Mouse (Mus musculus) cerebellum, adult (tissue): ENCODE results near the gene Igdcc3.

Experiments
- ATAC-seq: cut with Nextera tagmentation; 2 replicates; pipeline ENCODE4 v1.9.2; 2017; ENCODE audit warnings: mild to moderate bottlenecking, moderate library complexity, mixed read lengths; ENCODE audit not compliant: insufficient number of reproducible peaks, low FRiP score, low TSS enrichment

The Igdcc3 gene

GRCm38 (mm10) chr9:65135126-65135525, 5.9 kb upstream of the Igdcc3 start:
- no peak for ATAC-seq

GRCm38 (mm10) chr9:65140491-65140890, 498 bp upstream of the Igdcc3 start:
- ATAC-seq, result no peak

DNA sequence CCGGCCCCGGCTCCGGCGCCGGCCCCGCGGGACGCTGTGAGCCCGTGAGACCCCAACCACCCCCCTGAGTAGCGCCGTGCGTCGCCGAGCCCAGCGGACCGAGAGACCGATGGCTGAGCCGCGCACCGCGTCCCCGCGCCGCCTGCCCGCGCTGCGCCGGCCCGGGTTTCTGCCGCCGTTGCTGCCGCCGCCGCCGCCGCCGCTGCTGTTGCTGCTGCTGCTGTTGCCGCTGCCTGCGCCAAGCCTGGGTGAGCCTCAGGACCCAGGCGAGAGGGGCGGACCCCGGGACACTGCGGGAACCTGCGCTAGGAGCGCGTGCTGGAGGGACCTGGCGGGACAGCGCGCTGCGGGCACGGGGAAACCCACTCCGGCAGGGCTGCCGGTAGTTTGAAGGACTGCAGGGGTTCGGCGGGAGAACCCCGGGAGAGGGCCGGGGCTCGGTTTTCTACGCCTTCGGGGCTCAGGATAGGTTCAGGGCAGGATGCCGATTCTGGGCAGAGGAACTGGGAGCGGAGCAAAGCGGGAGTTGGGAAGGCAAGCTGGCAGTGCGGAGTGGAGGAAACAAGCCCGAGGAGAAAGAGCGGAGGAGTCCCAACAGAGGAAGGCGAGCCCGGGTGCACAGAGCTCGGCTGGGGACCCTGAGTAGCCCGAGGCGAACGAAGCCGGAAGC, 452 bp downstream of the Igdcc3 start:
- ATAC-seq, result no peak

DNA sequence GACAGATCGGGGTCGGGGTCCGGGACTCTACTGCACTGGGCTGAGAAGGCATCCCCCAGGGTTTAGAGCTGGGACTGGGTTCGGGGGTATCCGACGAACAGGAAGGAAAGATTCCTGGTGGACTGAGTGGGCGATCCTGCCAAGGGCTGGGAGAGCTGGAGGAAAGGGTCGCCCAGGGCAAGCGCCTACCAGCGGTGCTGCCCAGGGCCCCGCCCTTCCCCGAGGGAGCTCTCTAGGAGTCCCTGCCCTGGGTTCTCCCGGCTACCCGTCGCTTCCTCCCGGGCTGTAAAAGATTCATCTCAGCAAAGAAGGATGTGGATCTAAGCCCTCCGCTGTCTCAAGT, 958 bp downstream of the Igdcc3 start:
- ATAC-seq, result no peak

- ATAC-seq, result no peak
These were observed 1.4 kb downstream of the Igdcc3 start for GRCm38 (mm10) chr9:65142399-65142798.

DNA sequence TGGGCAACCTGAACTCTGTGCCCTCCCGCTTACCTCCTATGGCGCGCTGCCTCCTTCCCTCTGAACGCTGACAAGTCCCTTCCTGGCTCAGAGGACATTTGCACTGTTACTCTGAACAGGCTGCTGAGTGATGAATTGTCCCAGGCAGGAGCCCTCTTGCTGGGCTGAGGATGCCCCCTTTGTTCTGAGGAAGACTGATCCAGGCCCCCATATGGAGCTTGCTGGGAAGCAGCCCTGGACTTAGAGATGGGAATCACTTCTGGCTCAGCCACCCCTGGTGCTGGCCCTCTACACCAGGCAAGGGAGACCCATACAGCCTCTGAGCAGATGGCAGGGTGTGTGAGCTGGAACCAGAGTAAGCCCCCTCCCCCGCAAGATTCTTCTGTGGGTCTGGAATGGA, 5.0 kb downstream of the Igdcc3 start:
- ATAC-seq, result no peak

DNA sequence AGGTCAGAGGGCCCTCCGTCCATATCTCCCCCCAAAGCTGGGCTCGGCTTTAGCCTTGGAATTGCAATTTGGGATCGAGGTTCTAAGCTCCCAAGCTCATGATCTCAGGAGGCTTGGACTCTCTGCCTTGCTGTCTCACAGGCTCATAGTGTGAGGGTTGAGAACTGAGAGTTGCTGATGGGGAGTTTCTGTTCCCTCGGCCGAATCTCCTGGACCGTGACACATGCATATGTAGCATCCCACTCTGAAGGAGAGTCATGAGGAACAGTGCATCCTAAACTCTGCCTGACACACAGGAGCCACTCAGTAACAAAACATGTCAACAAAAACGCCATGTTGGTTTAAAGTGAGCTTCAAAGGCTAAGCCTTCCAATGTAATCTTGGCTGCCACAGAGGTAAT, 7.5 kb downstream of the Igdcc3 start:
- ATAC-seq, result no peak

- ATAC-seq, result no peak
These were observed 11.8 kb downstream of the Igdcc3 start for GRCm38 (mm10) chr9:65152711-65153330.

DNA sequence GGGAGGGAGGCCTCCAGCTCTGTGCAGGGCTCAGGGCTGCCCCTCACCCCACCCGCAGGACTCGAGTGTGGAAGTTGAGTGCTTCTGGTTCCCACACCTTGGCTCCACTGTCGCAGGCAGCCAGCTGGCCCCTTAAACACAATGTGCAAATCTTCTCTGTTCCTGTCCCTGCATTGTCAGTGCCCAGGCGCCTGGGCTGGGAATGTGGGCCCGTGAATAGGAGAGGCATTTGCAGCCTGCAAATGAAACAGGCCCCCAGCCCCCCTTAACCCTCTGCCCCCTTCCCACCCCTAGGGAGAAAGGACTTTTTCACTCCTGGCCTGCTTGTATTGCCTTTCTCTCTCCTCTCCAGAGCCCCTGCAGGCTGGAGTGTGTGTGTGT, 12.3 kb downstream of the Igdcc3 start:
- no peak for ATAC-seq

DNA sequence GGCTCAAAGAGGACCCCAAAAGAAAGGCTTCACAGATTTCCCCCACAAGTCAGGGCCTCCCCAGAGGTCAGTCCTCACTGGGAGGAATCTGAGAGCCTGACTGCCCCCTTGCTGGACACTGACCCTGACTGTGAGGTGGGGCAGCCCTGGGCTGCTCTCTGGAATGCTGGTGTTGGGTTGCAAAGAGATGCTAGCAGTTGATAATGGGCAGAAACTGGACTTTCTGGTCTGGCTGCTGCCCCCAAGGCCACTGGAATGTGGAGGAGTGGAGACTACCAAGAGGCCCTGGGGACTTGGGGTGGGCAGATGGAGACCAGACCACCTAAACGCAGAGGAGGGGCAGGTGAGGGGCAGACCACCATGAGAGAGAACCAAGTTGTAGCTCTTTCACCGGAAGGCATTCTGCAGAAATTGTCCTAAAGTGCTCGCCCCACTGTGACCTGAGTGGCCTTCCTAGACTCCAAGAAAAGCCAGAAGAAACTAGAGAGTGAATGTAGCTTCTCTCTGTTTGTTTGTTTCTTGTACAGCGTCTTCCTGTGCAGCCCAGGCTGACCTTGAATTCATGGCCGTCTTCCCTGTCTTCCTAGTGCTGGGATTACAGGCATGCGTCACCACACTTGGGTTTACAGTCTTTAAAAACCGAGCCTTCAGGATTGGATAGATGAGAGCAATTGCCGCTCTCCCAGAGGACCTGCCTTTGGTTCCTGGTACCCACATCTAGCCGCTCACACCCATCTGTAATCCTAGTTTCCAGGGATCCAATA, 13.9 kb downstream of the Igdcc3 start:
- no peak for ATAC-seq

GRCm38 (mm10) chr9:65156604-65157003, 15.6 kb downstream of the Igdcc3 start:
- ATAC-seq, result no peak

DNA sequence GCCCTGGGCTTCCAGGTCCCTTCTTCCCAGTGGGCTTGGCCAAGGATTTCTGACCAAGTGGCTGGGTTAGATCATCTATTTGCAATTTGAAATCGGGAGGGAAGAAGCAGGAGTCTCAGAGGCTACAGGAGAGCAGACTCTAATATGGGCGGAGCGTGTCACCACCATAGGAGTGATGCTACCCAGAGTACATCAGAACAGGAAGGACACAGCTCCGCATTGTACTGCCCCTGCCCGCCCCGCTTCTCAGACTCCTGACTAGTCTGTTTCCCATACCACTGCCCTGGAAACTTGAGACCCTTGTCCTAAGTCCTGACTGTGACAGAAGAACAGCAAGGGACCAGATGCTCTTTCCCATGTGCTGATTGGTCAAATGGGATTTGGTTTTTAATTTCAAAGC, 16.6 kb downstream of the Igdcc3 start:
- no peak for ATAC-seq

GRCm38 (mm10) chr9:65161188-65161587, 20.2 kb downstream of the Igdcc3 start:
- no peak for ATAC-seq

- ATAC-seq, result no peak
These were observed 20.9 kb downstream of the Igdcc3 start for GRCm38 (mm10) chr9:65161881-65162280.

DNA sequence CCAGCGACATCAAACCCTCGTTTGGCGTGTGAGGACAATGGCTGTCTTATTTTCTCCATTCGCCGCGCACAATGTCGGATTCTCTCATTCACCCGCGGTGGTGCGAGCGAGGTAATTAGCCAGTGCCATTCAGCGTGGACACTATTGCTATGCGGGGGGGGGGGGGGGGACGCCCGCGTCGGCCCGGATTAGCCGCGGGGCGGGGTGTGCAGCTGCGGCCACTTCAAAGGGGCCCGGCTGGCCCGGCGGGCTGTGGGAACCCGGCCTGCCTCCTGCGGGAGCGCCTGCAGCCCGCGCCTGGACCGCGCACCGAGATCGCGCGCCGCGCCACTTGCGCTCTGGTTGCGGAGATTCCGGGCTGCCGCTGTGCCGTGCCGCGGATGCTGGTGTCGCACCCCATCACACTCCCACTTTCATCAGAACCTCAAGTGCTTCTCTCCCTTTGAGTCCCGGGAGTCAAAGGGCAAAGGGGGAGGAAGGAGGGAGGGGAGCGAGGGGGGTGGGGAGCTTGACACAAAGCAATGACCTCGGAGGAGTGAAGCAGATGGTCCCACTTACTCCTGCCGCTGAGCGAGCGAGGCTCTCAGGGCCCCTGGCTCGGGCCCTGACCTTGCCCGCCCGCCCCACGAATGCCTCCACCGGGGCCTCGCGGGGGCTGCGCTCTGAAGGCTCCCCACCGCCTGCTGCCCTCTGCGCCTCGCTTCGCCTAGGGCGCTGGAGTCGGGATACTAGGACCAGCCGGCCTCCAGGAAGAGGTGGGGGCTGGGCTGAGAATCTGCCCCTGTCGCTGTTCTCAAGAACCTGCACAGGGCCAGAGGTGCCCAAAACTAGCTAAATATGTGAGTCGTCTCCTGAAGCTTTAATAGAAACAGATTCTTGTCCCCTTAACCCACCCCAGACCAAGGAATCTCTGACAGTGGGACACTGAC, 22.0 kb downstream of the Igdcc3 start:
- no peak for ATAC-seq

GRCm38 (mm10) chr9:65164870-65165269, 23.9 kb downstream of the Igdcc3 start:
- no peak for ATAC-seq

DNA sequence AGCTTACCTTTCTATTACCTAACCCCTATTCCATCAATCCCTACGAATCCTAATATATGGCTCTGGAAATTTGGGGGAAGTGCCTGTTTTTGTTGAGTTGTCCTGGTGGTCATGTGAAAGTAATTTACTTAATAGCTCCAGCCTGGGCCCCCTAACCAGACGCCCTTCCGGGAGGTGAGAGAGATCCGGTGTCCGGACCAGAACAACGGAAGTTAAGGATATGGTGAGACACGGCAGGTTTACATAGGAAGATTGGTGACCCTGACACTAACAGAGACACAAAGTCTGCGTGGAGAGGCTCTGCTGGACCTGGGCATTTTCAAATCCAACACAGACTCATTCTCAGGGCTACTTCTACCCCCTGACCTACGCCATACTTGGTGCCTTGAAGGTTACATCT, 25.4 kb downstream of the Igdcc3 start:
- no peak for ATAC-seq

DNA sequence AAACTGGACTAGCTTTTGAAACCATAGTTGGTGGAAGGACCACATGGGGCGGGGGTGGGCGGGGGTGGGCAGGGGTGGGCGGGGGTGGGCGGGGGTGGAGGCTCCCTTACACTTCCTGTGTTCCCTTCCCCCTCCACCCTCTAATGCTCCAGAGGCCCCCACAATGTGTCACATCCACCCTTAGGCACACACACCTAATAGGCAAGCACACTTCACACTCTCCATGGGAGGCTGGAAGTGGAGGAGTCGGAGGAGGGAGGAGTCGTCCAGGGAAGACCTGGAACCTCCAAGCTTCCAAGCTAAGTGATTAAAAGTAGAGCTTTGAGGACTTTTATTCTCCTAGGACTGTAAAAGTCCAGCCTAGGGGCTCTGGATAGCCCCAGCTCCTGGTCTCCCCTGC, 27.5 kb downstream of the Igdcc3 start:
- no peak for ATAC-seq

- no peak for ATAC-seq
These were observed 28.0 kb downstream of the Igdcc3 start for GRCm38 (mm10) chr9:65168952-65169351.

DNA sequence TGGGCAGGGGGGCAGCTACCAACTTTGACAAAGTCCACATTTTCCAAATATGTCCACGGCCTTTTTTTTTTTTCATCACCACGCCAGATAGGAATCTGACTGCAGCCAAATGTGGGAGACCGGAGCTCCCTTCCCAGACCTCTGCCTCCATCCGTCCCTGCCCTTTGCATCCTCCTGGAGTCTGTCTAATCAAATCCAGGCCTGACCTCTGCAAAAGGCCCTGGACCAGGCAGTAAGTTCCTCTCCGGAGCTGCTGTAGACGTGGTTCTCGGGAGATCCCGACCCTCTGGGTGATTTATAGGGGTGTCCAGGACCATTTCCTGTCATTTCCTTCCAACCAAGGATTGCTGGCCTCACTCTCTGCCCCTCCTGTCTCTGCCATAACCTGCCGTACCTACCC, 31.7 kb downstream of the Igdcc3 start:
- ATAC-seq, result no peak
